Mouse (Mus musculus) heart, postnatal 0 days (tissue): ENCODE measurements around the gene Ints6.

Experiments used
- CTCF ChIP-seq: IDR thresholded peaks from 2 replicates; pipeline ENCODE4 v1.5.1; 2016; ENCODE audit warnings: antibody characterized with exemption, control low read depth, low read depth
- EP300 ChIP-seq: IDR thresholded peaks from 2 replicates; pipeline ENCODE4 v1.6.1; 2016; ENCODE audit warnings: antibody characterized with exemption, low read depth

DNA sequence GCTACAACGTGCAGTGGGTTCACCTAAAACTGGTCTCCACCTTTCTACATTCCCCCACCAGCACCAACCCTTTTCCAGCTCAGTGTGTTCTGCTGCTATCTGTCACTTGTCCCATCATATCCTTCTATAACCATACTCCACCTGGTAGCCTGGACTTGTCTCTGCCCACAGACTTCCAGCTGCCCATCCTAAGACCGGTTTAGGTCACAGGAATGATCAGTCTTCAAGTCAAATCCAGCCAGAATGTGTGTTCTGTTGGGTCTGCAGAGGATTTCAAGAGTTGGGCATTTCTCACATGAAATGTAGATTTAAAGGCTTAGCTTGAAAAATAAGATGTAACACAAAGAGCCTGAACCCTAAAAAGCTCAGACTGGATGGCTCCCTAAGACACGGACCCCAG, 87.3 kb downstream of the Ints6 start:
- no peak for TF ChIP-seq CTCF
- no peak for TF ChIP-seq EP300
